Mouse (Mus musculus) limb, embryonic 14.5 days (tissue): ENCODE measurements around the gene Wnt7a. TPM values are rescaled to one million over a fixed set of nuclear protein-coding genes. Genes with fewer than 3 reads are reported as not detected.

Experiments used
- ATAC-seq: fragments of 200-750 bp; cut with Nextera tagmentation; 2 replicates; pipeline ENCODE4 v1.8.0; 2017; ENCODE audit warnings: low read depth, moderate number of reproducible peaks, moderate TSS enrichment; ENCODE audit not compliant: low FRiP score
- DNase-seq: peaks from one replicate; pipeline ENCODE4 v3.0.0-alpha.2; 2015; ENCODE audit warnings: low spot score
- H3K27ac ChIP-seq: fragments of 300-500 bp; sonication (generic); replicated peaks from 2 replicates; pipeline ENCODE4 v1.5.1; 2014; ENCODE audit warnings: low read depth, mild to moderate bottlenecking, low read length, moderate library complexity, mixed read lengths
- H3K27me3 ChIP-seq: fragments of 300-500 bp; sonication (generic); 2 replicates; pipeline ENCODE4 v1.6.1; 2014; ENCODE audit warnings: low read length, mixed read lengths; ENCODE audit not compliant: control insufficient read depth, insufficient read depth
- H3K36me3 ChIP-seq: fragments of 300-500 bp; sonication (generic); 2 replicates; pipeline ENCODE4 v1.6.1; 2014; ENCODE audit warnings: mild to moderate bottlenecking, low read length, moderate library complexity, mixed read lengths; ENCODE audit not compliant: control insufficient read depth, insufficient read depth
- H3K4me1 ChIP-seq: fragments of 300-500 bp; sonication (generic); 2 replicates; pipeline ENCODE4 v1.6.1; 2014; ENCODE audit warnings: antibody characterized with exemption, low read length, mixed read lengths; ENCODE audit not compliant: control insufficient read depth, insufficient read depth
- H3K4me2 ChIP-seq: fragments of 300-500 bp; sonication (generic); replicated peaks from 2 replicates; pipeline ENCODE4 v1.6.1; 2014; ENCODE audit warnings: low read depth, mild to moderate bottlenecking, low read length, moderate library complexity; ENCODE audit not compliant: severe bottlenecking
- H3K4me3 ChIP-seq: fragments of 300-500 bp; sonication (generic); replicated peaks from 2 replicates; pipeline ENCODE4 v1.5.1; 2014; ENCODE audit warnings: low read length
- H3K9ac ChIP-seq: fragments of 300-500 bp; sonication (generic); 2 replicates; pipeline ENCODE4 v1.6.1; 2014; ENCODE audit warnings: mild to moderate bottlenecking, low read depth, low read length, moderate library complexity; ENCODE audit not compliant: severe bottlenecking
- H3K9me3 ChIP-seq: fragments of 300-500 bp; sonication (generic); 2 replicates; pipeline ENCODE4 v1.6.1; 2016; ENCODE audit warnings: low read length; ENCODE audit not compliant: control insufficient read depth
- POLR2A ChIP-seq: fragments of 200-500 bp; IDR thresholded peaks from 2 replicates; pipeline ENCODE4 v1.8.0; 2012; ENCODE audit warnings: inconsistent platforms, mild to moderate bottlenecking, moderate library complexity, borderline replicate concordance; ENCODE audit not compliant: insufficient read depth, insufficient read length; ENCODE audit errors: extremely low read depth
- WGBS: fragments of 180-500 bp; shearing (Covaris S2); extraction: QIAGEN DNeasy Blood & Tissue Kit; methylation state at CpG from one replicate; pipeline ENCODE4 v1.1.7; 2014; 5-methylcytosine and 5-hydroxymethylcytosine counted together
- polyA plus RNA-seq, 2 experiments: library from polyadenylated mRNA; depleted of rRNA in 1 of 2; stranded (reverse) in 1 of 2; unstranded in 1 of 2; fragments of >200 nt; fragmentation: Nextera tagmentation in 1 of 2; extraction: Ambion mirVana in 1 of 2; gene quantifications; 2 replicates each; pipeline versions ENCODE4 v1.2.1 to v1.2.3; 2012 to 2014

Gene Wnt7a
- polyA plus RNA-seq, 2 experiments: 4.2 to 4.3 TPM

DNA sequence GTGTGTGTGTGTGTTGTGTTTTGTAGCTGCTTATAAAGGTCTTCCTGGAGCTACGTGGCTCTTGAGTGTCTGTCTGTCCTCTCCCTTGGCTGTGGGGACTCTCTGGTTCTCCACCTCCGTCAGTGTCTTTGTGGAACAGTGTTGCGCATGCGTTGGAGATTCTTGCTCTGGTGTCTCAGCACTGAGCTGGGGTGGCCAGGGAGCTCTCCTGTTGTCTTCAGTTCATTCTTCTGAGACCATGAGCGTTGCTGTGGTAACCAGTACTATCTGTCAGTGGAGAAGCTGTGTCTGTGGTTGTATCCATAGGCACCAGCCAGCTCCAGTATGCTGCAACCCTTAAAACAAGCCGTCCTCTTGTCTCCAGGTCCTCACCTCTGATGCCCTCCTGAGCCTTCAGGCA lies 50.2 kb downstream of the Wnt7a start:
- Histone ChIP-seq H3K27me3 (no peaks in the 10 kb centered on the region), H3K9ac (no peak overlapping the region), H3K27ac (no peak overlapping the region), H3K4me3 (no peak overlapping the region), H3K4me2 (no peak overlapping the region), H3K4me1 (no peaks in the 10 kb centered on the region), H3K36me3 (no peaks in the 10 kb centered on the region), H3K9me3 (no peaks in the 10 kb centered on the region)
- 85% methylated on average over 6 of the region's 6 CpGs for WGBS
- DNase-seq: no peak
- no peak for ATAC-seq
- no peak for TF ChIP-seq POLR2A

DNA sequence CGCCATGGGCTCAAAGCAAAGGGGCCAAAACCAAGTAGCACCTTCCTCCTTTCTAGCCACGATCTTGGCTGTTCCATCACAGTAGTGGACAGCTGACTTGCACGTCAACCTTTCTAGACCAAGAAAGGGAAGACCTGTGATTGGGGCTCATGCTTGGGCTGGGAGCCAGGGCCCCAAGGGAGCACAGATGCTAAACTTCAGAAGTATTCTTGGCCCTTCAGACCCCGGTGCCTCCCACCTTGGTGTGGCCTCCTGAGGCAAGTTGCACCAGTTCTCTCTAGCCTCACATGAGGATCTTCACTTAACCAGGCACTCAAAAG lies 50.8 kb downstream of the Wnt7a start:
- Histone ChIP-seq H3K9ac (no peak overlapping the region), H3K4me3 (no peak overlapping the region), H3K4me1 (no peaks in the 10 kb centered on the region), H3K4me2 (no peak overlapping the region), H3K27ac (no peak overlapping the region), H3K36me3 (no peaks in the 10 kb centered on the region), H3K27me3 (no peaks in the 10 kb centered on the region), H3K9me3 (no peaks in the 10 kb centered on the region)
- DNase-seq (no peak), ATAC-seq (no peak)
- no peak for TF ChIP-seq POLR2A
- WGBS: 84% methylated on average over 4 of the region's 4 CpGs

DNA sequence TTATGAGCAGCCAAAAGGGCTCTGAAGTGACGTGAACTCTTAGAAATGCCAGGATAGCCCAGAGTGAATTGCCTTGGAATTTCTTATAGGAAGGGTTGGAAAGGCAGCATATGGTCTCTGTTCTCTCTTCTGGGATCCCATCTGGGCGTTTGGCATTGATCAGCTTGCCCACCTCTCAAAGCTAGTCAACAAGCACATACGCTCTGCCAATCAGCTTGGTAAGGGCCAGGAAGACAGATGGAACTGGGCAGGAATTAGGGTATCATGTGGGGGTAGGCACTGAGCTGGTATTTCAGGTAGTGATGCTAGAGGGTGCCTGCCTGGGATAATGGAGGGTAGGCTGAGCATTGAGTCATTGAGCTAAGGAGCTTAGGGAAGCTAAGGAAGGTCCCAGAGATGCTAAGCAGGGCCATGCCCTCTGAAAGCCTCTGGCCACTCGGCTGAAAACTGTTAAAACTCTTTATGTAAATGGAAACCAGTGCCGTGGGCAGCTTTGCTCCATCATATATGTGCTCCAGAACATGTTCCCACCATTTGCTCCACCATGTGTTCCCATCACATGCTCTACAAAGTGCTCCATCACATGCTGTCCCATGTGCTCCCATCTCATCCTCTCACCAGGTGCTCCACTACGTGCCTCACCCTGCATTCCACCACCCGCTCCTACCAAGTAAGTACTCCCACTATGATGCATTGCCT lies 51.3 kb downstream of the Wnt7a start:
- H3K9ac ChIP-seq: no peak overlapping the region
- no peaks in the 10 kb centered on the region for H3K9me3 ChIP-seq
- TF ChIP-seq POLR2A: no peak
- no peaks in the 10 kb centered on the region for H3K27me3 ChIP-seq
- no peak overlapping the region for H3K4me3 ChIP-seq
- H3K4me1 ChIP-seq: no peaks in the 10 kb centered on the region
- DNase-seq (no peak), ATAC-seq (no peak)
- no peaks in the 10 kb centered on the region for H3K36me3 ChIP-seq
- no peak overlapping the region for H3K27ac ChIP-seq
- WGBS: 80% methylated on average over 7 of the region's 7 CpGs
- H3K4me2 ChIP-seq: no peak overlapping the region

DNA sequence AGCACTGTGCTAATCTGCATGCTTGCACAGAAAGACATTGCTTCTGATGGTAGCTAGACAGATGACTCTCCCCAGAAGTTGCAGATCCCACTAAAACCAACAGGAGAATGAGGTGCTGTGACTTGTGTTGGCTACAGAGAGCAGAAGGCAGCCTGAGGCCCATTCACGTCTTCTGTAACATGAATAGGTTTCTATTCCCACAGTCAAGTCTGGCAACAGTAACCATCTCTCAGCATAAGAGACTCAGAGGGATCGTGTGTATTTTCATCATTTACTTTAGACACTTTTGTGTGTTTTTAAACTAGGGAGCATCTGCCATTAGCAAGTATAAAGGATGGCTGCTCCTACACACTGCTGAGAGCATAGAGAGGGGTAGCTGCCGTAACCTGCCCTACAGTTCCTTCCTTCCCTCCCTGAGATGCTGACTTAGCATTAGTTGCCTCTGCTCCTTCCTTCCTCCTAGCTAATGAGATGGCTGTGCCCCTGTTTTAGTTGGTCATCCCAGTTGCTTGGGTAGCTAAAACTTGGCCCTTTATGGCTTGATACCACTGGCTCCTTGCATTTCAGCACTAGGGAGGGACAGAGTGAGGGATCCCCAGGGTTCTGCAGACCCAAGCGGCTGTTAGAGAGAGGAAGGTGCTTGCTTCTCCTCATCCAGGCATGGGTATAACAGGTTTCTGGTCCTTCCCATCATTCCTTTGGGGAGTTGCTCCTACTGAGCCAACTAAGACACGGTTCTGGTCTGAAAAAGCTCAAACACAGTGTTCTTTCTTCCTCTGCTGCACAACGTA lies 52.1 kb downstream of the Wnt7a start:
- H3K27me3 ChIP-seq: no peaks in the 10 kb centered on the region
- no peak overlapping the region for H3K4me3 ChIP-seq
- H3K9ac ChIP-seq: no peak overlapping the region
- no peak for TF ChIP-seq POLR2A
- H3K27ac ChIP-seq: no peak overlapping the region
- no peaks in the 10 kb centered on the region for H3K9me3 ChIP-seq
- no peaks in the 10 kb centered on the region for H3K36me3 ChIP-seq
- DNase-seq (no peak), ATAC-seq (no peak)
- no peaks in the 10 kb centered on the region for H3K4me1 ChIP-seq
- WGBS: 72% methylated on average over 6 of the region's 6 CpGs
- H3K4me2 ChIP-seq: no peak overlapping the region

DNA sequence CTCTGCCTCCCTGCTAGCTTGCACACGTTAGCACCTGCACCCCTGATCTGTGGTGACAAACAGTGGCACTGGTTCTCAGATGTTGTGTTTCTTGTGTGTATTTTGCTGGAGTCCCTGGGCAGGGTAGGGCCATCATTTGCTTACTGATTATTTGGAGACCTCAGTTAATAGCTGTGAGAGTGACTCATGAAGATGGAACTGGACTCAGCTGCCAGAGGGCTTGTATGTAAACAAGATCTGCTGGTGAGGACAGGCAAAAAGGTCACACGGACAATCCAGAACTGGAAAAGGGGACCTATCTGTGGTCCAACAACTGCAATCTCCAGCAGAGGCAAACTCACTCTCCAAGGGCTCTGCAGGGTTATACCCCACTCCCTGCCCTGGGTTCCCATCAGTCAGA lies 52.8 kb downstream of the Wnt7a start:
- Histone ChIP-seq H3K4me2 (no peak overlapping the region), H3K4me3 (no peak overlapping the region), H3K9me3 (no peaks in the 10 kb centered on the region), H3K27ac (no peak overlapping the region), H3K36me3 (no peaks in the 10 kb centered on the region), H3K27me3 (no peaks in the 10 kb centered on the region), H3K4me1 (no peaks in the 10 kb centered on the region), H3K9ac (no peak overlapping the region)
- DNase-seq (no peak), ATAC-seq (no peak)
- no peak for TF ChIP-seq POLR2A
- 59% methylated on average over 2 of the region's 2 CpGs for WGBS
